Mouse (Mus musculus) heart, postnatal 25 days (tissue): ENCODE data around the gene Matk. TPM values are rescaled to one million over a fixed set of nuclear protein-coding genes. Genes with fewer than 3 reads are reported as not detected.

Experiments
- DNase-seq: peaks from one replicate; pipeline ENCODE4 v3.0.0; 2022; ENCODE audit warnings: low spot score
- intact Hi-C: fragments of 180-260 bp; cut with DNase I; formaldehyde crosslinking; loops from one replicate; pipeline ENCODE4 v1.15.1; 2025
- microRNA-seq: library from miRNA; unstranded; fragments of <30 nt; microRNA quantifications from one replicate; pipeline ENCODE4 v1.2.0, GENCODE M21; 2022
- total RNA-seq, 2 experiments: library from RNA; stranded (reverse); gene quantifications; 2 replicates each; pipeline ENCODE4 v1.2.3; 2021

The Matk gene
- total RNA-seq, 2 experiments from 2014 or later = 0.42 to 0.61 TPM

- no peak for DNase-seq
- intact Hi-C loops = no loop called here
Observed at GRCm38 (mm10) chr10:81299585-81300351, 47.0 kb downstream of the Matk start.

GRCm38 (mm10) chr10:81300352-81300907 is 47.7 kb downstream of the Matk start:
- intact Hi-C loops = no loop called here
- DNase-seq = no peak

DNA sequence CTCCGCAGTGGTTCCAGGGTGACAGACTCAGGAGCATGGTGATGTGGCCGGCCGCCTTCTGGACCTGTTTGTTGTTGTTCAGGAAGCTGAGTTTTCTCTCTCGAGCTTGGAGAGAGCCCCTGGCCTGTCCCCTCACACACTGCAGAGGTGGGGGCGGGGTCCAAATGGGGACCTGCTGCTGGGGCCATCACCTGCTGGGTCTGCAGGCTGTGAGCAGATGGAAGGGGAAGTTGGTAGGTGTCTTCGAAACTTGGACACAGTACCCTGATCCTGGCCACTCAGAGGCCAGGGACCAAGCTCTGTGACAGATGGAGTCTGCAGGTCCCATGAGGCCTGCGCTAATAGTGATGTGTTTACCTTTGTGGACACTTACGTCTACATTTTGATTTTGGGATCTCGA is 48.6 kb downstream of the Matk start:
- DNase-seq = no peak
- intact Hi-C loops = no loop called here

DNA sequence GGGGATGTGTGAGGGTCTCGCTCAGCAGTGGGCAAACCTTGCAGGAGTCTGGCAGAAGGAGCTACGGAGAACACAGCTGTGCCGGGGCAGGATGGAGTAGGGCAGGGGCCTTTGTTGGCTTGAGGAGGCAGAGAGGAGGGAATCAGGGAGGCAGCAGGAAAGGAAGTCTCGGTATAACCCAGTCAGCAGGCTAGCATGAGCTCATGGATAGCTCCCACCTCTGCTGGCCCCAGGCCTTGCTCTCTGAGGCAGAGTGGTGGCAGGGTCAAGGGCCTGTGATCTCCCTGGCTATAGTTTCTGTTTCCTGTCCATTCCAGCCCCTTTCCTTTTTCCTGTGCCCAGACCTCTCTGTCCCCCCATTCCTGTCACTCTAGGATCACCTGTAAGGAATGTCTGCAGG is 49.6 kb downstream of the Matk start:
- intact Hi-C loops = no loop called here
- DNase-seq = no peak

DNA sequence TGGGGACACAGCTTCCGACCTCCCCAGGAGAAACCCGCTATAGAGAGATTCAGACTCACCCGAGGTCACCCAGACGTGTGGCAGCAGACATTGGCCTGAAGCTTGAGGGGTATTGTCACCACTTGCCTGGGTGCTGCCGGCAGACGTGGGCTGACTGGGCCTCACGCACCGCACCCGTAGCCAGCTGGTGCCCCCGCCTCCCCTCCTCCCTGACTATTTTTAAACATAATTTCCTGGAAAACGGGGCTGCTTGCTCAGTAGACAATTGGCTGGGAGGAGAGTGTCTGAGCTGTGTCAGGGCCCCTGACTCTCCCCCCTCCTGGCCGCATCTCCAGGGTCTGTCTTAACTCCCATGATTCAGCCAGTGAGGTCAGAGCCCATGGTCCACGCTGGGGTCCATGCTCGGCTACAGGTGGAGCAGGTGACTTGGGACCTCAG is 50.1 kb downstream of the Matk start:
- no peak for DNase-seq
- intact Hi-C loops = no loop called here

DNA sequence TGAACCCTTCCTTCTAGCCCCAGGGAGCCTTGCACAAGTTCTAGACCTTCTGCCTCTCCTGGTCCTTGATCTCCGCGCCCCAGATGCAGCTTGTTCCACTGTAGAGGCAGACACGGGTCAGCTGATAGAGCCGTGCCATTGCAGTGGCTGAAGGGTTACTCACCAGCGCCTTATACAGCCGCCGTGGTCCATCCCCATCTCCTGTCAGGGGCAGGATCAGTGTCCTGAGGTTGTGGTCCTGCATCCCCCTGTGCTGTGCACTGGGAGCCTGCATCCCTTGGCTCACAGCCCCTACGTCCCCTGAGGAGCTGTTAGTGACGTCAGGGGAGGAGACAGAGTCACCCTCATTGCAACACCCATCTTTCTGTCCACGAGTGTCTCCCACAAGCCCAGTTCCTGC is 50.5 kb downstream of the Matk start:
- no peak for DNase-seq
- intact Hi-C loops = no loop called here

DNA sequence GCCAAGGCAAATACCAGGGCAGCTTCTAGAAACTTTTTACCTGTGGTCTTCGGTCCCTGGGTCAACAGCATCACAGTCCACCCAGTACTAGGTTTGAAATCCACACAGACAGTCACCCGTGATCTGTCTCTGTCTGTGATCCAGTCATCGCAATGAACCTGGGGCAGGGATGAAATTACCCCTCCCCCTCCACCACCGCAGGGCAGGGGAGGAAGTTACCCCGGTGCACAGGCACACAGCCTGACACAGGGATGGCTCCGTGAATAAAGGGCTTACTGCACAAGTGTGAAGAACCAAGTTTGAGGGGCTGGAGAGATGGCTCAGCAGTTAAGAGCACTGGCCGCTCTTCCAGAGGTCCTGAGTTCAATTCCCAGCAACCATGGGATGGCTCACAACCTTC is 51.0 kb downstream of the Matk start:
- DNase-seq = no peak
- intact Hi-C loops = no loop called here

GRCm38 (mm10) chr10:81304597-81305238 is 52.0 kb downstream of the Matk start:
- intact Hi-C loops = loop anchor here (1.0 kb wide), 1 partner anchor 15 kb away; no protein-coding TSS in a partner anchor
- no peak for DNase-seq

- intact Hi-C loops = loop anchor here (1.0 kb wide), 1 partner anchor 16 kb away; no protein-coding TSS in a partner anchor
- no peak for DNase-seq
Observed at GRCm38 (mm10) chr10:81305663-81306062, 52.9 kb downstream of the Matk start.

GRCm38 (mm10) chr10:81306173-81306668 is 53.5 kb downstream of the Matk start:
- no peak for DNase-seq
- intact Hi-C loops = no loop called here

DNA sequence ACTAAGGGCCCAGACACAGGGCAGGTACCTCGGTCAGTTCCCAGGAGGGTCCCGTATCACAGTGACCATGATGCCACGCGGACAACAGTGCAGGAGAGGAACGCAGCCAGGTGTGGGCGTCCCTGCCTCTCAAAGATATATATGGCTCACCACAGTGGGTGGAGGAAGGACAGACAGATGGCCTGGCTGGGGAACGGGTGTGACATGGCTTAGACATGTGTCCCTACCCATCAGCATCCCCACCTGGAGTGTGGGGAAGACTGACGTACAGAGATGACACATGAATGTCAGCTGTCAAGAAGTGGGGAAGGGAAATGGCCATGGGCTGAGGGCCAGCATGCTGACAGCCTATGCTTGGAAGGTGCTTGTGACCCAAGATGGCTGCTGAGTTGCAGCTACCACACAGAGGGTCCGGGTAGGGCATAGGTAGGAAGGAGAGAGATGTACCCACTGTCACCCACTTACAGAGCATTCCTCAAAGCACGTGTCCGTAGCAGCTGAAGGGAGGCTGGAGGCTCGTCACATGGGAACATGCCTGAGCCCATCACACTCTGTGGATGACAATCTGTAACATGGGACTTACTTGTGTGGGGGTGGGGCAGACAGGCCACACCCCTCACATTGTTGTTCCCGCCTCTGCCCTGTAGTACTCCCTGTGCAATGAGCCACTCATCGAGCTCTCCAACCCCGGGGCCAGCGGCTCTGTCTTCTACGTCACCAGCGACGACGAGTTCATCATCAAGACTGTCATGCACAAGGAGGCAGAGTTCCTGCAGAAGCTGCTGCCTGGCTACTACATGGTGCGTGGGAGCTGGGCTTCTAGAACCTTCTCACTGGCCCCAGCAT is 54.3 kb downstream of the Matk start:
- intact Hi-C loops = no loop called here
- no peak for DNase-seq

- no peak for DNase-seq
- intact Hi-C loops = no loop called here
Observed at GRCm38 (mm10) chr10:81309571-81309970, 56.8 kb downstream of the Matk start.

Small RNA genes within 50 kb of the gene (microRNA-seq; reads per million reads assigned to microRNA genes)
- 41.7 reads per million, percentile 47 among the genes with 10 or more reads in this experiment for gene Mir3057

Other genes with a start within 250 kb of the Matk start
- under 1 TPM; 0.13 to 0.34 TPM for gene Gng7, start 238.0 kb upstream of the Matk start, total RNA-seq
- gene Diras1, start 227.3 kb upstream of the Matk start, total RNA-seq = not detected
- gene Slc39a3, start 215.5 kb upstream of the Matk start, total RNA-seq = 10 to 100 TPM; 14.0 to 14.3 TPM
- gene Sgta, start 192.8 kb upstream of the Matk start, total RNA-seq = 10 to 100 TPM; 86.7 to 93.2 TPM
- gene Thop1, start 182.9 kb upstream of the Matk start, total RNA-seq = 10 to 100 TPM; 12.3 to 13.2 TPM
- gene Creb3l3, start 154.1 kb upstream of the Matk start, total RNA-seq = 1 to 10 TPM in 1 of 2 experiments, under 1 TPM in 1; 0.87 to 1.2 TPM
- 100 to 1,000 TPM; 122 to 123 TPM for gene Map2k2, start 147.0 kb upstream of the Matk start, total RNA-seq
- gene Zbtb7a, start 117.7 kb upstream of the Matk start, total RNA-seq = 10 to 100 TPM; 34.5 to 42.2 TPM
- gene Pias4, start 85.0 kb upstream of the Matk start, total RNA-seq = 10 to 100 TPM; 15.6 to 17.4 TPM
- gene Eef2, start 76.3 kb upstream of the Matk start, total RNA-seq = 1,000 to 10,000 TPM in 1 of 2 experiments, 100 to 1,000 TPM in 1; 925 to 1,035 TPM
- gene Dapk3, start 69.9 kb upstream of the Matk start, total RNA-seq = 10 to 100 TPM; 26.4 to 28.7 TPM
- gene 4930442H23Rik, start 69.1 kb upstream of the Matk start, total RNA-seq = not detected
- gene Nmrk2, start 50.9 kb upstream of the Matk start, total RNA-seq = 10 to 100 TPM in 1 of 2 experiments, 1 to 10 TPM in 1; 6.9 to 13.4 TPM
- gene Atcay, start 22.1 kb upstream of the Matk start, total RNA-seq = under 1 TPM; 0.05 to 0.06 TPM
- 1 to 10 TPM; 2.2 to 2.8 TPM for gene Zfr2, start 19.8 kb upstream of the Matk start, total RNA-seq
- gene Mrpl54, start 14.0 kb downstream of the Matk start, total RNA-seq = 10 to 100 TPM; 93.8 to 96.6 TPM
- gene Apba3, start 14.0 kb downstream of the Matk start, total RNA-seq = 100 to 1,000 TPM in 1 of 2 experiments, 10 to 100 TPM in 1; 98.4 to 123 TPM
- not detected for gene Tjp3, start 38.6 kb downstream of the Matk start, total RNA-seq
- gene Pip5k1c, start 40.0 kb downstream of the Matk start, total RNA-seq = 10 to 100 TPM; 30.0 to 33.7 TPM
- 10 to 100 TPM; 13.5 to 16.6 TPM for gene Cactin, start 68.2 kb downstream of the Matk start, total RNA-seq
- 1 to 10 TPM; 4.8 to 5.7 TPM for gene Tbxa2r, start 75.8 kb downstream of the Matk start, total RNA-seq
- gene Gipc3, start 90.3 kb downstream of the Matk start, total RNA-seq = 1 to 10 TPM; 4.8 to 5.4 TPM
- gene Hmg20b, start 97.5 kb downstream of the Matk start, total RNA-seq = 10 to 100 TPM; 68.7 to 70.2 TPM
- gene Mfsd12, start 104.6 kb downstream of the Matk start, total RNA-seq = 10 to 100 TPM; 12.5 to 13.7 TPM
- 1 to 10 TPM in 1 of 2 experiments, under 1 TPM in 1; 0.78 to 1.2 TPM for gene 4930404N11Rik, start 112.9 kb downstream of the Matk start, total RNA-seq
- 10 to 100 TPM; 27.7 to 32.3 TPM for gene Fzr1, start 125.6 kb downstream of the Matk start, total RNA-seq
- 10 to 100 TPM; 52.0 to 56.2 TPM for gene Dohh, start 131.5 kb downstream of the Matk start, total RNA-seq
- under 1 TPM; 0.61 to 0.78 TPM for gene Gm48551, start 131.5 kb downstream of the Matk start, total RNA-seq
- under 1 TPM in 1 of 2 experiments, not detected in 1; 0.70 TPM for gene Gm48552, start 136.1 kb downstream of the Matk start, total RNA-seq
- gene Smim24, start 140.1 kb downstream of the Matk start, total RNA-seq = 1 to 10 TPM; 2.0 TPM
- 100 to 1,000 TPM; 110 to 130 TPM for gene Nfic, start 202.7 kb downstream of the Matk start, total RNA-seq
- under 1 TPM; 0.17 to 0.47 TPM for gene Celf5, start 229.8 kb downstream of the Matk start, total RNA-seq
- gene Ncln, start 243.5 kb downstream of the Matk start, total RNA-seq = 10 to 100 TPM; 65.3 to 65.6 TPM
- gene S1pr4, start 247.2 kb downstream of the Matk start, total RNA-seq = 1 to 10 TPM; 1.0 to 1.1 TPM